Mouse (Mus musculus) erythroblast, embryonic 14.5 days (primary cell): Measurements from ENCODE around the gene Gpr174.

Experiments used
- GATA1 ChIP-seq: IDR thresholded peaks from 2 replicates; pipeline ENCODE4 v1.6.1; 2012; ENCODE audit warnings: low read length, inconsistent platforms, mixed read lengths
- TAL1 ChIP-seq: IDR thresholded peaks from 3 replicates; pipeline ENCODE4 v1.6.1; 2012; ENCODE audit warnings: low read length, inconsistent platforms, mixed read lengths

GRCm38 (mm10) chrX:107306492-107306891 is 50.8 kb downstream of the Gpr174 start:
- TF ChIP-seq GATA1, result no peak
- TF ChIP-seq TAL1, result no peak
